ENCODE assay signal across 8 mouse cellular contexts in the genomic region with DNA sequence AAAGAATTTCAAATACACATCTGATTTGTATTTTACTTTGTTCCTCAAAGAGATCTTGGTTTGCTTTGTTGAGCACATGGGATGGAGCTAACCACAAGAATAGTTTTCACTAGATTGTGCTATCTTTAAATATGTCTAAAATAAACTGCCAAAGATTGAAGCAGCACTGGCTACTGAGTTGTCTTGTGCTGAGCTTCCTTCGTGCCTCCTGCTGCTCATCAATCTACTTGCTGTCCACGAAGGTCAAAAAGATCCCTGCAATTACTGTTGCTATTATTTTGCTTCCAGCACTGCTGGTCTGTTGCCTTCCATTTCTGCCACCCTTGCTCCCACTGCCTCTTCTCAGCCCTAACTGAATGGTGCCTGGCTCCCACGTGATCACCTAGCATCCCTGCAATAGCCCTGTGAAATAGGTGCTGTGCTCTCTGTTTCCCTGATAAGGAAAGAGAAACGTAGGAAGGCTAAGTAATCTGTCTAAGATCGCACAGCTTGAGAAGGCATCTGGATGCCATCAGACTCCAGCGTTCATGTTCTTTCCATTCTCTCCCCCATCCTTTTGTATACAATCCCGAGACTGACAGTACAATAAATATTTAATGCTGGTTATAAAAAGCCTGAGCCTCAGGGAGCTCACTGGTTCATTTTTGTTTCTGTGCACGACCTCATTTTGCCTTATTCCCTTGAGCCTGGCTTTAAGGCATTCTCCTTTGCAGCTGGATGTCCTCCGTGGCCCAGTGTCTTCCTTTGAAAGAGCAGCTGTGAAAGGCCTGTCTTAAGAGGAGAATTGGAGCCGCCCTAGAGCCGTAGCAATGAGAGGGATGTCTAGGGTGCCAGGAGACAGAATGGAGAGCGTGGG. TPM values are rescaled to one million over a fixed set of nuclear protein-coding genes. Genes with fewer than 3 reads are reported as not detected.
DNase-seq lines count a peak whose midpoint lies in the region; ATAC-seq and TF ChIP-seq lines count a peak whose summit lies in the region.
"Had no signal": no experiment of that assay in that cellular context is flagged by ENCODE, and none has a peak within 500 bp of the region (broad histone marks: within the 10 kb centered on the region; RNA-seq: fewer than 3 reads in every experiment).

No protein-coding gene starts in this region.

- peaks cover 8% of the 10 kb centered on the region; the same call in 1 of the 2 replicates for H3K27me3 ChIP-seq in forebrain, embryonic 15.5 days
- no peaks in the 10 kb centered on the region for H3K27me3 ChIP-seq in intestine, embryonic 15.5 days (replicated peaks)
- no peaks in the 10 kb centered on the region for H3K27me3 ChIP-seq in thymus, adult 2 months (ENCODE audit: control insufficient read depth, insufficient read depth, low read length)

- no peak overlapping the region for H3K4me2 ChIP-seq in forebrain, embryonic 15.5 days (replicated peaks)
- no peak overlapping the region; the same call in 1 of the 2 replicates for H3K4me2 ChIP-seq in intestine, embryonic 15.5 days (replicated peaks)

- ATAC-seq in forebrain, embryonic 15.5 days (replicated peaks), result peak; percentile 39; the same call in 1 of the 2 replicates
- peak; percentile 83 for ATAC-seq in intestine, embryonic 15.5 days

- DNase-seq in kidney, postnatal 4 days, result peak; percentile 24 to 47
- DNase-seq in kidney, adult 9 months, result no peak
- peak; percentile 5 for DNase-seq in skeletal muscle tissue, adult 2 months (ENCODE audit: low read depth, low spot score)
- no peak for DNase-seq in layer of hippocampus, adult 9-10 months (ENCODE audit: low spot score)
- DNase-seq in thymus, adult 2 months, result no peak
- DNase-seq: cerebellum, postnatal 25 days had no signal

- H3K9ac ChIP-seq in forebrain, embryonic 15.5 days (replicated peaks), result no peak overlapping the region
- no peak overlapping the region for H3K9ac ChIP-seq in intestine, embryonic 15.5 days

- no peaks in the 10 kb centered on the region for H3K36me3 ChIP-seq in forebrain, embryonic 15.5 days
- H3K36me3 ChIP-seq in intestine, embryonic 15.5 days, result no peaks in the 10 kb centered on the region
- H3K36me3 ChIP-seq in thymus, adult 2 months (ENCODE audit: control insufficient read depth, insufficient read depth, low read length), result no peaks in the 10 kb centered on the region

- 38% methylated on average over 12 of the region's 12 CpGs for WGBS in forebrain, embryonic 15.5 days
- 14% methylated on average over 12 of the region's 12 CpGs for WGBS in intestine, embryonic 15.5 days
- 67% methylated on average over 12 of the region's 12 CpGs for WGBS in thymus, adult 2 months

- TF ChIP-seq CTCF in thymus, adult 2 months (IDR thresholded peaks at IDR 0.05; ENCODE audit: borderline replicate concordance, control insufficient read depth, extremely low read depth, insufficient read depth, low read length, poor library complexity), result no peak

- no peak overlapping the region for H3K4me3 ChIP-seq in forebrain, embryonic 15.5 days
- H3K4me3 ChIP-seq in intestine, embryonic 15.5 days (replicated peaks), result no peak overlapping the region
- no peak overlapping the region for H3K4me3 ChIP-seq in thymus, adult 2 months (ENCODE audit: control insufficient read depth, insufficient read depth, low read length)

- peaks cover 16% of the 10 kb centered on the region for H3K4me1 ChIP-seq in forebrain, embryonic 15.5 days
- H3K4me1 ChIP-seq in intestine, embryonic 15.5 days (replicated peaks), result 0 out of 2 replicates have a peak, but pooled peaks cover 7% of the 10 kb centered on the region
- no peaks in the 10 kb centered on the region for H3K4me1 ChIP-seq in thymus, adult 2 months (replicated peaks; ENCODE audit: control insufficient read depth, insufficient read depth, low read length)

- no peaks in the 10 kb centered on the region for H3K9me3 ChIP-seq in forebrain, embryonic 15.5 days
- no peaks in the 10 kb centered on the region for H3K9me3 ChIP-seq in intestine, embryonic 15.5 days

- TF ChIP-seq POLR2A in thymus, adult 2 months (IDR thresholded peaks at IDR 0.05; ENCODE audit: control insufficient read depth, extremely low read depth, insufficient read depth, low read length, poor library complexity), result no peak

- no peak overlapping the region for H3K27ac ChIP-seq in forebrain, embryonic 15.5 days (replicated peaks)
- peak overlapping the region; percentile 76 for H3K27ac ChIP-seq in intestine, embryonic 15.5 days
- H3K27ac ChIP-seq in thymus, adult 2 months (ENCODE audit: control insufficient read depth, insufficient read depth, low read length), result no peak overlapping the region

RNA-seq across cellular contexts. Expression of a gene that starts 49.0 kb away (rescaled TPM):
- polyA plus RNA-seq in forebrain, embryonic 15.5 days (2015; fragmentation: Nextera tagmentation; extraction: Ambion mirVana), result 7.9 and 9.7 TPM in 2 replicates
- 16.5 and 16.8 TPM in 2 replicates for polyA plus RNA-seq in intestine, embryonic 15.5 days (2015; fragmentation: Nextera tagmentation; extraction: Ambion mirVana)
- 50.4 and 94.3 TPM in 2 replicates for polyA plus RNA-seq in thymus, adult 2 months (2012; rRNA removed)

Comparison
In these comparisons a context has a peak if more than half of its experiments do, and no peak if none do; other contexts are left out.
1. DNase-seq: peak in kidney, postnatal 4 days (2 of 2) and skeletal muscle tissue, adult 2 months (single experiment); none in kidney, adult 9 months (single experiment), layer of hippocampus, adult 9-10 months (single experiment) and thymus, adult 2 months (single experiment).